Mouse (Mus musculus) CH12.LX (cell line): ENCODE data around the gene Tbata. TPM values are rescaled to one million over a fixed set of nuclear protein-coding genes. Genes with fewer than 3 reads are reported as not detected.

Source experiments
- DNase-seq: peaks from one replicate; pipeline ENCODE4 v3.0.0-alpha.2; 2013; ENCODE audit errors: extremely low read depth
- H3K27ac ChIP-seq: 2 replicates; pipeline ENCODE4 v1.5.1; 2012; ENCODE audit warnings: low read depth, mild to moderate bottlenecking, control low read depth, moderate library complexity; ENCODE audit not compliant: insufficient read depth
- H3K27me3 ChIP-seq: replicated peaks from 2 replicates; pipeline ENCODE3; 2012; ENCODE audit warnings: inconsistent platforms
- H3K36me3 ChIP-seq, 2 experiments: replicated peaks in 1 of 2; 2 replicates each; pipeline versions ENCODE3 to v1.6.1; 2012; ENCODE audit warnings: inconsistent platforms in 1 of 2, low read length in 1 of 2, mild to moderate bottlenecking in 1 of 2, mixed read lengths in 1 of 2, moderate library complexity in 1 of 2; ENCODE audit not compliant: control insufficient read depth in 1 of 2, insufficient read depth in 1 of 2
- H3K4me1 ChIP-seq, 2 experiments: 2 replicates each; pipeline ENCODE4 v1.6.1; 2012; ENCODE audit warnings: inconsistent platforms in 1 of 2, moderate library complexity in 1 of 2; ENCODE audit not compliant: insufficient read depth in 2 of 2, control insufficient read depth in 1 of 2
- H3K4me2 ChIP-seq: 2 replicates; pipeline ENCODE4 v1.6.1; 2012; ENCODE audit warnings: low read depth, mild to moderate bottlenecking, control low read depth; ENCODE audit not compliant: poor library complexity, insufficient read depth, severe bottlenecking
- H3K4me3 ChIP-seq, 3 experiments: fragments of 150-350 bp in 1 of 3; sonication (generic) in 1 of 3; replicated peaks in 1 of 3; 2 replicates each; pipeline versions ENCODE3 to v1.5.1; 2011 to 2012; ENCODE audit warnings: low read depth in 2 of 3, low read length in 2 of 3, mild to moderate bottlenecking in 2 of 3, moderate library complexity in 2 of 3, control low read depth in 1 of 3, improper control_type of control experiment in 1 of 3, inconsistent platforms in 1 of 3, mixed read lengths in 1 of 3; ENCODE audit not compliant: poor library complexity in 1 of 3
- H3K79me2 ChIP-seq: replicated peaks from 2 replicates; pipeline ENCODE4 v1.6.1; 2012; ENCODE audit warnings: mild to moderate bottlenecking, moderate library complexity; ENCODE audit not compliant: control insufficient read depth, poor library complexity, insufficient read depth, severe bottlenecking; ENCODE audit errors: extremely low read depth
- H3K9ac ChIP-seq: 2 replicates; pipeline ENCODE4 v1.6.1; 2012; ENCODE audit warnings: low read depth, mild to moderate bottlenecking, control low read depth, moderate library complexity; ENCODE audit not compliant: insufficient read depth
- H3K9me3 ChIP-seq: replicated peaks from 2 replicates; pipeline ENCODE3; 2012; ENCODE audit warnings: low read length, inconsistent platforms, mixed read lengths
- CTCF ChIP-seq, 2 experiments: IDR thresholded peaks in 1 of 2; conservative IDR thresholded peaks in 1 of 2; 2 replicates each; pipeline ENCODE4 v1.5.1; 2011 to 2012; ENCODE audit warnings: low read depth in 2 of 2, low read length in 2 of 2, improper control_type of control experiment in 1 of 2, inconsistent platforms in 1 of 2, mild to moderate bottlenecking in 1 of 2, moderate library complexity in 1 of 2
- ETS1 ChIP-seq: conservative IDR thresholded peaks from 2 replicates; pipeline ENCODE4 v1.6.1; 2012; ENCODE audit warnings: low read depth, mild to moderate bottlenecking, inconsistent platforms, low read length, improper control_type of control experiment, moderate library complexity
- GABPA ChIP-seq: IDR thresholded peaks from 2 replicates; pipeline ENCODE4 v1.6.1; 2012; ENCODE audit warnings: low read depth, low read length, improper control_type of control experiment, inconsistent platforms; ENCODE audit not compliant: insufficient replicate concordance
- HCFC1 ChIP-seq: IDR thresholded peaks from 2 replicates; pipeline ENCODE4 v1.6.1; 2012; ENCODE audit warnings: low read depth, mild to moderate bottlenecking, inconsistent platforms, low read length, improper control_type of control experiment
- IRF4 ChIP-seq: IDR thresholded peaks from 2 replicates; pipeline ENCODE4 v1.6.1; 2014; ENCODE audit warnings: low read depth, mild to moderate bottlenecking, inconsistent platforms, low read length, improper control_type of control experiment
- JUND ChIP-seq: conservative IDR thresholded peaks from 2 replicates; pipeline ENCODE4 v1.6.1; 2011; ENCODE audit warnings: low read depth, low read length, improper control_type of control experiment
- KAT2A ChIP-seq: IDR thresholded peaks from 2 replicates; pipeline ENCODE4 v1.6.1; 2012; ENCODE audit warnings: low read length, improper control_type of control experiment, inconsistent platforms; ENCODE audit not compliant: insufficient replicate concordance
- MAZ ChIP-seq: IDR thresholded peaks from 2 replicates; pipeline ENCODE4 v1.6.1; 2012; ENCODE audit warnings: low read depth, mild to moderate bottlenecking, inconsistent platforms, low read length, improper control_type of control experiment, moderate library complexity
- NRF1 ChIP-seq: IDR thresholded peaks from 2 replicates; pipeline ENCODE4 v1.6.1; 2014; ENCODE audit warnings: low read depth, mild to moderate bottlenecking, inconsistent platforms, low read length, improper control_type of control experiment, moderate library complexity
- PAX5 ChIP-seq: IDR thresholded peaks from 2 replicates; pipeline ENCODE4 v1.6.1; 2012; ENCODE audit warnings: low read length, inconsistent platforms, mixed read lengths
- POLR2A ChIP-seq: IDR thresholded peaks from 2 replicates; pipeline ENCODE4 v1.6.1; 2011; ENCODE audit warnings: low read depth, mild to moderate bottlenecking, improper control_type of control experiment, low read length
- RAD21 ChIP-seq: IDR thresholded peaks from 2 replicates; pipeline ENCODE4 v1.6.1; 2011; ENCODE audit warnings: low read depth, mild to moderate bottlenecking, low read length, improper control_type of control experiment, moderate library complexity
- SMC3 ChIP-seq: IDR thresholded peaks from 2 replicates; pipeline ENCODE4 v1.6.1; 2011; ENCODE audit warnings: low read depth, low read length, improper control_type of control experiment
- TCF12 ChIP-seq: IDR thresholded peaks from 2 replicates; pipeline ENCODE4 v1.6.1; 2014; ENCODE audit warnings: low read depth, mild to moderate bottlenecking, inconsistent platforms, low read length, improper control_type of control experiment
- USF1 ChIP-seq: IDR thresholded peaks from 2 replicates; pipeline ENCODE4 v1.6.1; 2014; ENCODE audit warnings: low read depth, mild to moderate bottlenecking, inconsistent platforms, low read length, improper control_type of control experiment
- ZKSCAN1 ChIP-seq: IDR thresholded peaks from 2 replicates; pipeline ENCODE4 v1.6.1; 2012; ENCODE audit warnings: low read depth, inconsistent platforms, low read length, improper control_type of control experiment, borderline replicate concordance
- dilution Hi-C: fragments of 300-500 bp; cut with MboI; formaldehyde crosslinking; loops from 2 replicates; pipeline ENCODE4 v1.14.3; 2020; ENCODE audit warnings: low sequenced_read_pairs; ENCODE audit not compliant: extremely low pct_unique_long_range_greater_than_20kb, extremely low pct_ligation_motif_present
- in situ Hi-C: fragments of 300-500 bp; cut with MboI; formaldehyde crosslinking; loops from 3 replicates; pipeline ENCODE4 v1.14.3; 2019; ENCODE audit warnings: low sequenced_read_pairs, low pct_ligation_motif_present, low pct_unique_long_range_greater_than_20kb, mixed read lengths
- polyA plus RNA-seq: library from polyadenylated mRNA; unstranded; fragments of >175 nt; gene quantifications from 2 replicates; pipeline ENCODE4 v1.2.1, GENCODE M21; 2012; ENCODE audit warnings: low read depth; ENCODE audit not compliant: insufficient read length
- total RNA-seq, 2 experiments: library from RNA; depleted of rRNA; stranded (reverse); fragments of 300-350 nt in 1 of 2; fragments of >200 nt in 1 of 2; gene quantifications; 2 replicates each; pipeline ENCODE4 v1.2.3; 2012 to 2014

Tbata gene
- total and polyA plus RNA-seq, 3 experiments, result 0.17 to 0.73 TPM; not detected in 1

GRCm38 (mm10) chr10:61175442-61176204 lies 3.9 kb downstream of the Tbata start:
- Histone ChIP-seq H3K36me3 (no peaks in the 10 kb centered on the region), H3K4me2 (peak overlapping the region; percentile 76), H3K4me3 (peak overlapping the region; percentile 40 to 52 (median 46)), H3K4me1 (peaks cover 13 to 56% of the 10 kb centered on the region in 2 experiments), H3K27ac (no peak overlapping the region), H3K9ac (peak overlapping the region; percentile 66), H3K79me2 (no peaks in the 10 kb centered on the region), H3K27me3 (peaks cover 2% of the 10 kb centered on the region), H3K9me3 (no peaks in the 10 kb centered on the region)
- in situ Hi-C loops, result no loop called here
- DNase-seq, result peak; percentile 77
- no peak for TF ChIP-seq PAX5
- 0 out of 2 replicates have a peak, but pooled peaks have one; percentile 10 for TF ChIP-seq NRF1
- peak; percentile 39; the same call in 1 of the 2 replicates for TF ChIP-seq POLR2A
- TF ChIP-seq SMC3, result peak; percentile 58
- TF ChIP-seq TCF12, result peak; percentile 46; the same call in 1 of the 2 replicates
- TF ChIP-seq HCFC1, result no peak
- peak; percentile 15 to 80; a peak in 3 of 4 replicates for TF ChIP-seq CTCF (conservative IDR thresholded peaks at IDR 0.05 in 1 of 2, IDR thresholded peaks at IDR 0.05 in 1 of 2; ENCODE audit: low read depth in 2 of 2, low read length in 2 of 2)
- TF ChIP-seq JUND, result no peak
- TF ChIP-seq MAZ, result peak; percentile 80
- no peak for TF ChIP-seq ETS1
- TF ChIP-seq GABPA, result no peak
- peak; percentile 29 for TF ChIP-seq RAD21
- TF ChIP-seq IRF4, result peak; percentile 68
- TF ChIP-seq USF1, result no peak
- dilution Hi-C loops, result no loop called here

GRCm38 (mm10) chr10:61176221-61176790 lies 4.6 kb downstream of the Tbata start:
- Histone ChIP-seq H3K4me1 (peaks cover 13 to 53% of the 10 kb centered on the region in 2 experiments), H3K27ac (no peak overlapping the region), H3K36me3 (no peaks in the 10 kb centered on the region), H3K79me2 (no peaks in the 10 kb centered on the region), H3K9ac (peak overlapping the region; percentile 11; the same call in 1 of the 2 replicates), H3K27me3 (peaks cover 2% of the 10 kb centered on the region), H3K4me3 (no peak overlapping the region), H3K9me3 (no peaks in the 10 kb centered on the region), H3K4me2 (peak overlapping the region; percentile 76; the same call in 1 of the 2 replicates)
- in situ Hi-C loops (no loop called here), dilution Hi-C loops (no loop called here)
- TF ChIP-seq KAT2A, result no peak
- no peak for TF ChIP-seq ZKSCAN1
- TF ChIP-seq IRF4, result no peak
- no peak for TF ChIP-seq CTCF (conservative IDR thresholded peaks at IDR 0.05 in 1 of 2, IDR thresholded peaks at IDR 0.05 in 1 of 2; ENCODE audit: low read depth in 2 of 2, low read length in 2 of 2)
- DNase-seq, result no peak
